Mouse (Mus musculus) CH12.LX (cell line): ENCODE results near the gene Ccnc.

ENCODE experiments used
- CTCF ChIP-seq, 2 experiments: IDR thresholded peaks in 1 of 2; conservative IDR thresholded peaks in 1 of 2; 2 replicates each; pipeline ENCODE4 v1.5.1; 2011 to 2012; ENCODE audit warnings: low read depth in 2 of 2, low read length in 2 of 2, improper control_type of control experiment in 1 of 2, inconsistent platforms in 1 of 2, mild to moderate bottlenecking in 1 of 2, moderate library complexity in 1 of 2
- EP300 ChIP-seq: IDR thresholded peaks from 2 replicates; pipeline ENCODE4 v1.6.1; 2011; ENCODE audit warnings: low read length, improper control_type of control experiment
- ETS1 ChIP-seq: conservative IDR thresholded peaks from 2 replicates; pipeline ENCODE4 v1.6.1; 2012; ENCODE audit warnings: low read depth, mild to moderate bottlenecking, inconsistent platforms, low read length, improper control_type of control experiment, moderate library complexity
- MXI1 ChIP-seq: IDR thresholded peaks from 2 replicates; pipeline ENCODE4 v1.6.1; 2011; ENCODE audit warnings: mild to moderate bottlenecking, low read depth, low read length, improper control_type of control experiment
- MYC ChIP-seq: IDR thresholded peaks from 2 replicates; pipeline ENCODE4 v1.6.1; 2011; ENCODE audit warnings: low read depth, mild to moderate bottlenecking, improper control_type of control experiment, low read length
- POLR2A ChIP-seq: IDR thresholded peaks from 2 replicates; pipeline ENCODE4 v1.6.1; 2011; ENCODE audit warnings: low read depth, mild to moderate bottlenecking, improper control_type of control experiment, low read length
- TCF12 ChIP-seq: IDR thresholded peaks from 2 replicates; pipeline ENCODE4 v1.6.1; 2014; ENCODE audit warnings: low read depth, mild to moderate bottlenecking, inconsistent platforms, low read length, improper control_type of control experiment

DNA sequence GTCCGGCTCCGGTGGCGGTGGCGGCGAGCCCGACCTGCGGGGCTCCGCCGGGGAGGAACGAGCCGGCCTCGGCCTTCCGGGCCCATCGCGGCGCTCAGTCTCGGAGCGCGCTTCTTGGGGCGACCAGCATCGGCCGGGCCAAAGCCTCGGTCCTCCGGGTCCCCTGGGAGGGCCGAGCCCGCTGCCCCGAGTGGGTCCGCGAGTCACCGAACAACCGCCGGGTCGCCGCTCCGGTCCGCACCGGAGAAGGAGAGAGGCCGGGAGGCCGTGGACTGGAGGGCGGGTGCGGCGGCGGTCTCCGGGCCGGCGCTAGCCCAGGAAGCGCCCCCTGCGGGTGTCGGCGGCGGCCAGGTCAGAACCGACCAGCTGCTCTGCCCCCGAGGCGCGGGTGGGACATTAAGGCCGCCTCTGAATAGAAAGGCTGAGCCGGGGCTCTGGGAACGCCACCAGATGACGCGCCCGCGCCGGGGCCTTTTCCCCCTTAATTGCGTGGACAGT, 38.7 kb upstream of the Ccnc start:
- TF ChIP-seq ETS1: no peak
- no peak for TF ChIP-seq MXI1
- no peak for TF ChIP-seq POLR2A
- TF ChIP-seq CTCF (conservative IDR thresholded peaks at IDR 0.05 in 1 of 2, IDR thresholded peaks at IDR 0.05 in 1 of 2; ENCODE audit: low read depth in 2 of 2, low read length in 2 of 2): no peak
- no peak for TF ChIP-seq MYC
- no peak for TF ChIP-seq EP300
- TF ChIP-seq TCF12: no peak
